Mouse (Mus musculus) forebrain, postnatal 0 days (tissue): ENCODE data around the gene Ntrk3. TPM values are rescaled to one million over a fixed set of nuclear protein-coding genes. Genes with fewer than 3 reads are reported as not detected.

ENCODE experiments used
- ATAC-seq: fragments of 200-750 bp; cut with Nextera tagmentation; 2 replicates; pipeline ENCODE4 v1.8.0; 2017; ENCODE audit warnings: mild to moderate bottlenecking, moderate library complexity
- DNase-seq: peaks from one replicate; pipeline ENCODE4 v3.0.0-alpha.2; 2015
- H3K27ac ChIP-seq: fragments of 300-500 bp; sonication (generic); 2 replicates; pipeline ENCODE4 v1.5.1; 2014; ENCODE audit warnings: low read depth, mild to moderate bottlenecking, antibody characterized with exemption, low read length, moderate library complexity, mixed read lengths
- H3K27me3 ChIP-seq: fragments of 300-500 bp; sonication (generic); 2 replicates; pipeline ENCODE4 v1.6.1; 2014; ENCODE audit warnings: mild to moderate bottlenecking, low read length, mixed read lengths; ENCODE audit not compliant: insufficient read depth
- H3K36me3 ChIP-seq: fragments of 300-500 bp; sonication (generic); 2 replicates; pipeline ENCODE4 v1.6.1; 2014; ENCODE audit warnings: mild to moderate bottlenecking, moderate library complexity; ENCODE audit not compliant: insufficient read depth
- H3K4me1 ChIP-seq: fragments of 300-500 bp; sonication (generic); 2 replicates; pipeline ENCODE4 v1.6.1; 2014; ENCODE audit warnings: antibody characterized with exemption; ENCODE audit not compliant: insufficient read depth
- H3K4me2 ChIP-seq: fragments of 300-500 bp; sonication (generic); 2 replicates; pipeline ENCODE4 v1.6.1; 2014; ENCODE audit warnings: low read depth, mild to moderate bottlenecking, moderate library complexity
- H3K4me3 ChIP-seq: fragments of 300-500 bp; sonication (generic); 2 replicates; pipeline ENCODE4 v1.5.1; 2014; ENCODE audit warnings: low read depth, low read length, mixed read lengths
- H3K9ac ChIP-seq: fragments of 300-500 bp; sonication (generic); 2 replicates; pipeline ENCODE4 v1.6.1; 2014; ENCODE audit warnings: mild to moderate bottlenecking
- H3K9me3 ChIP-seq: fragments of 300-500 bp; sonication (generic); 2 replicates; pipeline ENCODE4 v1.6.1; 2016; ENCODE audit warnings: low read length
- CTCF ChIP-seq: sonication (generic); IDR thresholded peaks from 2 replicates; pipeline ENCODE4 v1.5.1; 2016; ENCODE audit warnings: antibody characterized with exemption, control low read depth, low read depth
- WGBS: fragments of 180-500 bp; shearing (Covaris S2); extraction: QIAGEN DNeasy Blood & Tissue Kit; methylation state at CpG from one replicate; pipeline ENCODE4 v1.1.7; 2014; 5-methylcytosine and 5-hydroxymethylcytosine counted together
- polyA plus RNA-seq: library from polyadenylated mRNA; unstranded; fragments of >200 nt; fragmentation: Nextera tagmentation; extraction: Ambion mirVana; gene quantifications from 2 replicates; pipeline ENCODE4 v1.2.1, GENCODE M21; 2015
- total RNA-seq: library from RNA; depleted of rRNA; stranded (reverse); fragments of >200 nt; gene quantifications from 2 replicates; pipeline ENCODE4 v1.2.3, GENCODE M21; 2014

Ntrk3 gene
- total and polyA plus RNA-seq, 2 experiments from 2014 or later, result 28.5 to 90.1 TPM

GRCm38 (mm10) chr7:78589766-78590165, 148.0 kb downstream of the Ntrk3 start:
- H3K4me1 ChIP-seq, result no peaks in the 10 kb centered on the region
- H3K36me3 ChIP-seq, result no peaks in the 10 kb centered on the region
- H3K4me3 ChIP-seq, result no peak overlapping the region
- DNase-seq (no peak), ATAC-seq (no peak)
- no peak for TF ChIP-seq CTCF
- H3K27ac ChIP-seq, result no peak overlapping the region
- H3K9ac ChIP-seq, result no peak overlapping the region
- no peak overlapping the region for H3K4me2 ChIP-seq
- WGBS, result 69% methylated on average over 7 of the region's 7 CpGs
- H3K9me3 ChIP-seq, result no peaks in the 10 kb centered on the region
- no peaks in the 10 kb centered on the region for H3K27me3 ChIP-seq

GRCm38 (mm10) chr7:78586800-78587199, 151.0 kb downstream of the Ntrk3 start:
- Histone ChIP-seq H3K4me2 (no peak overlapping the region), H3K9me3 (no peaks in the 10 kb centered on the region), H3K27ac (no peak overlapping the region), H3K36me3 (no peaks in the 10 kb centered on the region), H3K4me3 (no peak overlapping the region), H3K9ac (no peak overlapping the region), H3K4me1 (no peaks in the 10 kb centered on the region), H3K27me3 (no peaks in the 10 kb centered on the region)
- 34% methylated on average over 3 of the region's 3 CpGs for WGBS
- DNase-seq (peak; percentile 57), ATAC-seq (no peak)
- TF ChIP-seq CTCF, result peak; percentile 57

GRCm38 (mm10) chr7:78585960-78586359, 151.9 kb downstream of the Ntrk3 start:
- Histone ChIP-seq H3K9ac (no peak overlapping the region), H3K9me3 (no peaks in the 10 kb centered on the region), H3K27ac (no peak overlapping the region), H3K4me1 (no peaks in the 10 kb centered on the region), H3K4me3 (no peak overlapping the region), H3K27me3 (no peaks in the 10 kb centered on the region), H3K36me3 (no peaks in the 10 kb centered on the region), H3K4me2 (no peak overlapping the region)
- DNase-seq (no peak), ATAC-seq (no peak)
- 50% methylated on average over 7 of the region's 7 CpGs for WGBS
- no peak for TF ChIP-seq CTCF

- no peak overlapping the region for H3K9ac ChIP-seq
- no peak overlapping the region for H3K27ac ChIP-seq
- no peaks in the 10 kb centered on the region for H3K27me3 ChIP-seq
- TF ChIP-seq CTCF, result no peak
- no peaks in the 10 kb centered on the region for H3K36me3 ChIP-seq
- H3K4me3 ChIP-seq, result no peak overlapping the region
- DNase-seq (no peak), ATAC-seq (no peak)
- WGBS, result 90% methylated on average over 2 of the region's 2 CpGs
- H3K4me2 ChIP-seq, result no peak overlapping the region
- H3K9me3 ChIP-seq, result no peaks in the 10 kb centered on the region
- H3K4me1 ChIP-seq, result no peaks in the 10 kb centered on the region
Measured at GRCm38 (mm10) chr7:78584936-78585335, 152.9 kb downstream of the Ntrk3 start.

GRCm38 (mm10) chr7:78584499-78584898, 153.3 kb downstream of the Ntrk3 start:
- DNase-seq, result peak; percentile 68
- Histone ChIP-seq H3K36me3 (no peaks in the 10 kb centered on the region), H3K4me1 (no peaks in the 10 kb centered on the region), H3K4me3 (no peak overlapping the region), H3K27me3 (no peaks in the 10 kb centered on the region), H3K4me2 (no peak overlapping the region), H3K9ac (no peak overlapping the region), H3K27ac (no peak overlapping the region), H3K9me3 (no peaks in the 10 kb centered on the region)
- WGBS, result 7% methylated on average over 3 of the region's 3 CpGs
- peak; percentile 73 for TF ChIP-seq CTCF
- ATAC-seq, result peak; percentile 34; the same call in 1 of the 2 replicates

GRCm38 (mm10) chr7:78583678-78584077, 154.1 kb downstream of the Ntrk3 start:
- Histone ChIP-seq H3K27me3 (no peaks in the 10 kb centered on the region), H3K4me1 (no peaks in the 10 kb centered on the region), H3K4me3 (no peak overlapping the region), H3K4me2 (no peak overlapping the region), H3K9me3 (no peaks in the 10 kb centered on the region), H3K9ac (no peak overlapping the region), H3K27ac (no peak overlapping the region), H3K36me3 (no peaks in the 10 kb centered on the region)
- ATAC-seq, result no peak
- no peak for DNase-seq
- no peak for TF ChIP-seq CTCF
- WGBS, result 54% methylated on average over 6 of the region's 6 CpGs

GRCm38 (mm10) chr7:78581341-78581740, 156.5 kb downstream of the Ntrk3 start:
- Histone ChIP-seq H3K4me1 (no peaks in the 10 kb centered on the region), H3K27me3 (no peaks in the 10 kb centered on the region), H3K4me2 (no peak overlapping the region), H3K9ac (no peak overlapping the region), H3K27ac (no peak overlapping the region), H3K9me3 (no peaks in the 10 kb centered on the region), H3K36me3 (no peaks in the 10 kb centered on the region), H3K4me3 (no peak overlapping the region)
- DNase-seq (no peak), ATAC-seq (no peak)
- 67% methylated on average over 1 of the region's 1 CpGs for WGBS
- no peak for TF ChIP-seq CTCF
